Mouse (Mus musculus) CH12.LX (cell line): ENCODE measurements at regions not wholly inside any gene's neighbourhood (a gene's known extent, or its start where the extent isn't known, plus 50 kb on each side); places are given as distances from the start of the nearest gene placed in this dataset.

Experiments used
- CTCF ChIP-seq, 2 experiments: IDR thresholded peaks in 1 of 2; conservative IDR thresholded peaks in 1 of 2; 2 replicates each; pipeline ENCODE4 v1.5.1; 2011 to 2012; ENCODE audit warnings: low read depth in 2 of 2, low read length in 2 of 2, improper control_type of control experiment in 1 of 2, inconsistent platforms in 1 of 2, mild to moderate bottlenecking in 1 of 2, moderate library complexity in 1 of 2
- E2F4 ChIP-seq: IDR thresholded peaks from 2 replicates; pipeline ENCODE4 v1.6.1; 2011; ENCODE audit warnings: low read depth, low read length, improper control_type of control experiment; ENCODE audit not compliant: insufficient replicate concordance
- EP300 ChIP-seq: IDR thresholded peaks from 2 replicates; pipeline ENCODE4 v1.6.1; 2011; ENCODE audit warnings: low read length, improper control_type of control experiment
- ETS1 ChIP-seq: conservative IDR thresholded peaks from 2 replicates; pipeline ENCODE4 v1.6.1; 2012; ENCODE audit warnings: low read depth, mild to moderate bottlenecking, inconsistent platforms, low read length, improper control_type of control experiment, moderate library complexity
- MAFK ChIP-seq: IDR thresholded peaks from 2 replicates; pipeline ENCODE4 v1.6.1; 2011; ENCODE audit warnings: low read length, improper control_type of control experiment; ENCODE audit not compliant: insufficient replicate concordance
- MYC ChIP-seq: IDR thresholded peaks from 2 replicates; pipeline ENCODE4 v1.6.1; 2011; ENCODE audit warnings: low read depth, mild to moderate bottlenecking, improper control_type of control experiment, low read length
- NELFE ChIP-seq: IDR thresholded peaks from 2 replicates; pipeline ENCODE4 v1.6.1; 2011; ENCODE audit warnings: low read depth, low read length, improper control_type of control experiment
- PAX5 ChIP-seq: IDR thresholded peaks from 2 replicates; pipeline ENCODE4 v1.6.1; 2012; ENCODE audit warnings: low read length, inconsistent platforms, mixed read lengths
- POLR2A ChIP-seq: IDR thresholded peaks from 2 replicates; pipeline ENCODE4 v1.6.1; 2011; ENCODE audit warnings: low read depth, mild to moderate bottlenecking, improper control_type of control experiment, low read length
- SIN3A ChIP-seq: IDR thresholded peaks from 2 replicates; pipeline ENCODE4 v1.6.1; 2012; ENCODE audit warnings: low read length, improper control_type of control experiment, inconsistent platforms
- TCF12 ChIP-seq: IDR thresholded peaks from 2 replicates; pipeline ENCODE4 v1.6.1; 2014; ENCODE audit warnings: low read depth, mild to moderate bottlenecking, inconsistent platforms, low read length, improper control_type of control experiment
- ZC3H11A ChIP-seq: IDR thresholded peaks from 2 replicates; pipeline ENCODE4 v1.6.1; 2012; ENCODE audit warnings: low read depth, mild to moderate bottlenecking, inconsistent platforms, low read length, improper control_type of control experiment

DNA sequence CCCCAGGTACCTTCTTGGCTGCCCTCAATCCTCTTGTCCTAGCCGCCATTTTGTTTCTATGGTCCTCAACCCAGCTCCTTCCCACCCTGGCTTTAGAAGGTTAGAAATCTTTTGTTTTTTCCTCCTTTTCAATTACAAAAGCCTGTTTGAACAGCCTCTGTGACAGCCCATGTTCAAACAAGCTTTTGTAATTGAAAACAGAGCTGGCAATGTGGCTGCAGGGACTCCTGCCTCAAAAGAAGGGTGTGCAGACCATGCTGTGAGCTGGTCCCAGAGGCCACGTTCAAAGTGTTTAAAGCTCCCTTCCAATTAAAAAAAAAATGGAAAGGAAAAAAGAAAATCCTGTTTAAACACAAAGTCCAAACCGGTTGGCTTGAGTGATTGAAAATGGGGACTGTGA lies 68.0 kb upstream of the Rbfox1 start:
- TF ChIP-seq MAFK (no peak), CTCF (conservative IDR thresholded peaks at IDR 0.05 in 1 of 2, IDR thresholded peaks at IDR 0.05 in 1 of 2; ENCODE audit: low read depth in 2 of 2, low read length in 2 of 2) (no peak), NELFE (no peak), E2F4 (no peak), EP300 (no peak), POLR2A (no peak), PAX5 (no peak), SIN3A (no peak), ETS1 (no peak), ZC3H11A (no peak), TCF12 (no peak), MYC (no peak)
